Mouse (Mus musculus): ENCODE results near the gene Pde6h.

GRCm38 (mm10) chr6:136889554-136889953, 34.1 kb upstream of the Pde6h start:
- TF ChIP-seq MAX (IDR thresholded peaks at IDR 0.05; ENCODE audit: low read length) (no peak), RCOR1 (conservative IDR thresholded peaks at IDR 0.05; ENCODE audit: low read depth, low read length) (no peak), POLR2AphosphoS2 (IDR thresholded peaks at IDR 0.05; ENCODE audit: low read depth, low read length) (no peak), POLR2A (IDR thresholded peaks at IDR 0.05; ENCODE audit: low read depth, low read length) (no peak), TBP (conservative IDR thresholded peaks at IDR 0.05; ENCODE audit: low read depth, low read length) (no peak), CTCF (conservative IDR thresholded peaks at IDR 0.05 in 1 of 2, IDR thresholded peaks at IDR 0.05 in 1 of 2; ENCODE audit: low read depth in 2 of 2, low read length in 2 of 2) (no peak), SIN3A (IDR thresholded peaks at IDR 0.05; ENCODE audit: low read length) (no peak), HCFC1 (IDR thresholded peaks at IDR 0.05; ENCODE audit: low read depth, low read length) (no peak), USF1 (IDR thresholded peaks at IDR 0.05; ENCODE audit: low read depth, low read length) (no peak)
